Mouse (Mus musculus) B cell, adult 2 months (primary cell): ENCODE measurements around the gene Gdf2.

ENCODE experiments used
- DNase-seq, 2 experiments: peaks; one replicate each; pipeline ENCODE4 v3.0.0; 2022

Gene Gdf2

GRCm38 (mm10) chr14:33958186-33958585 lies 17.3 kb downstream of the Gdf2 start:
- DNase-seq: no peak

GRCm38 (mm10) chr14:33958841-33959240 lies 18.0 kb downstream of the Gdf2 start:
- no peak for DNase-seq

DNA sequence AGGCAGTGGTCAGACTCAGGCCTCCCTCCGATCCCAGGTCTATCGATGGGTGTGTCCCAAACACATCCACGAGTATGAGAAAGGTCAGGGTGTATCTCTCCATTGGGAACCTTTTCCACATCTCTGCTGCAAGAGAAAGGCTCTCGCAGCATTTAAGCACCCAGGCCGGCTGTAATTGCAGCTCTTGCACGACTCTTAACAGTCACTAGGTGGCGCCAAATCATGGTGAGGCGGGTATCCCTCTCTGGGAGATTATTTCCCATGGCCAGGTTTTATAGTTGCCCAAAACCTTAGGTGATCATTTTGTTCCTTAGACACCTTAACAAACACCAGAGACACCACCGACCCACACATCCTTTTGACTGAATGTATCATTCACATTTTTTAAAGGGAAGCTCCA lies 18.5 kb downstream of the Gdf2 start:
- no peak for DNase-seq

DNA sequence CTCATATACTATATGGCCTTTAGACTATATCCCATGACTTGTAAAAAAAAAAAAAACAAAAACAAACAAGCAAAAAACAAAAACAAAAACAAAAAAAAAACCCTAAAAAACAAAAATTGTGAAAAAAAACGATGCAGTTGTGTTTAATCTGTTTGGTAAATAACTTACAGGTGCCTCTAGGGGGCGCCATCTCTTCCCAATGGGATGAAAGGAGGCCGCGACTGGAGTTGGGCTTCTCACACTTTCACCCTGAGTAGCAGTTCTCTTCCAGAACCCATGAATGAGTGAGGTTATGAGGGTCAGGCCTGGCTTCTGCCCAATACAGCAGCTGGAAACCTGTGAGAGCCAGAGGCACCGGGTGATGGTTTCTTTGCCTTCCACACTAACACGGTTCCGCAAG lies 24.8 kb downstream of the Gdf2 start:
- DNase-seq: no peak

- no peak for DNase-seq
Observed at GRCm38 (mm10) chr14:33972679-33973078, 31.8 kb downstream of the Gdf2 start.

DNA sequence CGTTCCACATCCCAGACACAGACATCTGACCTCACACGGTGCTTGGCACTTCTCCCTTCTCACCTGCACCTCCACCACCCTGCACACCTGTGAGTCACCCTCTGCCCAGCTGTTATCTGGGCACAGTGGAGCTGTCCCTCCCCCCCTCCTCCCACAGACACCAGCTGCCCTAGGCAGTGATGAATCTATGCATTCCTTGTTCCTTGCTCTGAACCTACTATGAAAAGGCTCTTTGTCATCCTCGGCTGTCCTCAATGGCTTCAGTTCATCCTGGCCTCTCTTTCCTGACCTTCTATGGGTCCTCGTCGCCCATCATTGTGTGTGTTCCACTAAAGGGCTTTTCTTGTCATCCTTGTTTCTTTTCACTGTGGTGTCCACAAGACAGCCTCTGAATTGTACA lies 33.9 kb downstream of the Gdf2 start:
- no peak for DNase-seq

DNA sequence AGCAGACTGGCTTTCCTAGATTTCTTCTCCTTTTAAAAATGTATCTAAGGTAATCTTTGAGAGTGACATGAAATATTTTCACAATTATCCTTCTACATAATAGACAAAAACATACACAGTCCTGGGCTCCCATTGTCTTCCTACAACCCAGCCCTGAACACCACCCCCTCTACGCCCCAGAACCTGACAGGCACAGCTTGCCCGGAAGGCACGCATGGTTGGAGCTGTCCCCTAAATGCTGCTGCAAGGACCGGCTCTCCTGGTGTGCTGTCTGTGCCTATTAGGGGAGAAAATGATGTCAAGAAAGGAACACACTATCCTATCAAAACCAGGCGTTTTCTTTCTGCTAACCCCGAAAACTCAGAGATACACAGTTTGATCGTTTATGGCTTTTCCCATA lies 36.9 kb downstream of the Gdf2 start:
- DNase-seq: no peak

DNA sequence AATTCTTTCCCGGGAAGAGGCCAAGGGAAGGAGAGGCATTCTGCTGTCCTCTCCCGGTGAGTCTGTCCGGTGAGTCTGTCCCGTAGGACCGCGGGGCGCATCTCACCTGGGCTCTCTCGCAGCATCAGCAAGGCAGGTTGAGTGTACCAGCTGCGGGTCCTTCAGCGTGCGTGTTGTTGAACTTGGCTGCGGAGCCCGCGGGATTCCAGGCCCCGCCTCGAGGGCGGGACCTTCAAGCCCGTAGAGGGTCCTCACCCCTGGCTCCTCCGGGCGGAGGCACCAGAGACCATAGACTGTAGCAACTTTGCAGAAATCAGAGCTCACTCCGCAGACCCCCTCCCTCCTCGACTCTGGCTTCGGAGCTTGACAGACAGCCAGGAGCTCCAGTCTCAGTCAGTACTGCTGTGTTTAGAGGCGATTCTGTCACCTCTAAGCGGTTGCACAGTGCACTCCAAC lies 37.8 kb downstream of the Gdf2 start, which contains the start of gene Zfp488:
TSS of gene Zfp488 (minus strand) at position 161 of the 456 bp plus-strand sequence.
- no peak for DNase-seq

DNA sequence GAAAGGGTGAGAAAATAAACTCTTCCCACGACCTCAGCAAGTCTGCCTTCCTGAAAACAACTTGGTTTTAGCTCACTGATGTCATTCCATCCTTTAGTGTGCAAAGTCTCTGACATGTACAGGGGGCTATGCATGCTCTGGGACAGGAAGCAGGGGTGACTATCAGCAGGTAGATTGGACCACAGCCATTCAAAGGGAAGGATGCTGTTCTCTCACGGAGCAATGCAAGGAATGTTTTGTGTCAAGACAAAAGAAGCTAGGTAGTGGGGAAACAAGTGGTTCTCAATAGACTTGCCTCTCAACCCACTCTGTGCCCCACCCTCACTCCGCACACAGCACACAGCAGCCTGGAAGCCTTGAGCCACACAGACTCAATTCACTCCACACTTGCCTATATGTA lies 48.4 kb downstream of the Gdf2 start:
- DNase-seq: no peak

DNA sequence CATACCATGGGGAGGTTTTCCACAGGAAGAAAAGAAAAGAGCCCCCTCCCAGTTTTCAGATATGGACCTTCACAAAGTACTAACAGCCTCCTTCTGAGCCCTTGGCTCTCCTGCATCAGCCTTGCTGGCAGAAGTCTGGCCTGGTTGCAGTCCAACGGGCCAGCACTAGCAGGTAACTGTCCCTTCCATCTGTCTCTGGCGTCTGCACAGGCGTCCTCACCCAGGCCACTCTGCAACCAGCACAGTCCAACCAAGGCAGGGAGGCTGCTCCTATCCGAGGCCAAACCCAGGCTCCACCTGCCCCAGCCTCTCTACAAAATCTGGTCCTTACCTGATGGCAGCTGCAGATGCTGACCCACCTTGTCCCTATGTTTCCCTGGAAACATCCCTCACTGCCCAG lies 51.1 kb downstream of the Gdf2 start:
- no peak for DNase-seq

DNA sequence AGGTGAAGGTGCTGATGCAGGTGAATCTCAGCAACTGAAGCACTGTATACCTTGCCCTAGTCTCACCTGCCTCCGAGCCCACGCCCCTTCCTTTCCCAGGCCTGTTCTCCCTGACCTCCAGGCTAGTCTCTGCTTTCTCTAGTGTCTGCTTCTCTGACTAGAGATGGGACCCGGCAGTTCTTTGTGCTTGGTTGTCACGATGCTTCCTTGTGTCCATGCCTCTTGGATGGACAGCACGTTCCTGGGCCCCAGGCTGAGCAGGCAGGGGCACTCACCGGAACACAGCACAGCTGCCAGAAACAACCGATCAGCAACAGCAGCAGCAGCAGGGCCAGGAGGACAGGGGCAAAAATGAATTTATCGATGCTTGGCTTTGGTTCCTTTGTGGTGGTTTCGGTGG lies 52.2 kb downstream of the Gdf2 start:
- no peak for DNase-seq

- DNase-seq: no peak
Observed at GRCm38 (mm10) chr14:33993521-33994289, 52.9 kb downstream of the Gdf2 start.
